Mouse (Mus musculus) retina, adult 2 months (tissue): ENCODE data around the gene Neurl1a.

Experiments used
- DNase-seq: peaks from one replicate; pipeline ENCODE4 v3.0.0-alpha.2; 2012; ENCODE audit warnings: low read depth, low spot score

Gene Neurl1a

DNA sequence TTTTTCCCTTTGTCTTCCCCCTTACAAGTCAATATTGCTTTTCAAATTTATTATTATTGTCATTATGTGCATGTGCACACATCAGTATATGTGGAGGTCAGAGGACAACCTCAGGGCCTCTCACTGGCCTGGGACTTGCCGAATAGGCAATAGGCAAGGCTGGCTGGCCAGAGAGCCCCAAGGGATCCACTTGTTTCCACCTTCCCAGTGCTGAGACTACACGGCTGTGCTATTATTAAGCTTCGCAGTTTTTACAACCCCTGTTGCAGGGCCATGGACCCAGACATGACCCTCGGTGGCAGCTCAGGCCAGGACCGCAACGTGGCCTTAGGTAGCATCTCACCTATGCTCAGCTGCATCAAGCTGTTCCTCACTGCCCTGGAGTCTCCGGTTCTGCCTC lies 33.8 kb downstream of the Neurl1a start:
- no peak for DNase-seq

DNA sequence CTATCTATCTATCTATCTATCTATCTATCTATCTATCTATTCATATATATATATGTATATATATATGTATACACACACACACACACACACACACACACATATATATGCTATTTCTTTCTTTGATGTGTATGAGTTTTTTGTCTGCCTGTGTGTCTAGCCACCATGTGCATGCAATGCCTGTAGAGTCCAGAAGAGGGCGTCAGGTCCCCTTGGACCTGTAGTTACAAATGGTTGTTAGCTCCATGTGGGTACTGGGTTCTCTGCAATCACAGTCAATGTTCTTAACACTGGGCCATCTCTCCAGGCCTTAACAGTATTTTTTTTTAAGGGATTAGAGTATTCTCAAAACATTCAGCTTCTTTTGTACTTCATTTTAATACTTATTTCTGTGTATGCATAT lies 34.9 kb downstream of the Neurl1a start:
- no peak for DNase-seq

DNA sequence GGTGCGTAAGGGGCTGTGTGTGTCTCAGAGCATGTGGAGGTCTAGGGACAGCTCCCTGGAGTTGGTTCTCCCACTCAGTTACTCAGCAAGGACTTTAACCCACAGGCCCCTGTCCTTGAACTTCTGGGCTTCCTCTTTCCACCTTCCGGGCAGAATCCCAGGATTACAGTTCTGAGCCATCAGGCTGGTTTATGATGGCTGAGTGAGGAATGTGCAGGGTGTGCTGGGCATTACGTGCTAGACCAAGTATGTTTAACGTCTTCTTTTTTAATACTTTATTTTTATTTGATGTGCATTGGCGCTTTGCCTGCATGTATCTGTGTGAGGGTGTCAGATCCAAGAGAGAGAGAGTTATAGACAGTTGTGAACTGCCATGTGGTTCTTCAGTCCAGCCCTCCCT lies 38.1 kb downstream of the Neurl1a start:
- DNase-seq = no peak

DNA sequence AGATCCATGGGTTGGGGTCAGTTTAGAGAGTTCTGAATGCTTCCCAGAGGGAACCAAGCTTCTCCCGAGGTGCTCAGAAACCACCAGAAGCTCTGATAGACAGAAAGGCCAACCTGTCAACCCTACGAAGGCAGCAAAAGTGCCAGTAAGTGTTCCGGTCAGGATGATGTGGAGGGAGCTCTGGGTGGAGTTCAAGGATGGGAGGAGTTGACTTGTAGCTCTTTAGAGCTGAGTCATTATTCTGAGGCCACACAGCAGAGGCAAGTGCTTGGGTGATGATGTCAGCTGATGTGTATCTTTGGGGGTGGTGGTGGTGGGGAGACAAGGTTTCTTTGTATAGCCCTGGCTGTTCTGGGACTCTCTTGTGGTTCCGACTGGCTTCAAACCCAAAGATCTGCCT lies 41.0 kb downstream of the Neurl1a start:
- DNase-seq = no peak

DNA sequence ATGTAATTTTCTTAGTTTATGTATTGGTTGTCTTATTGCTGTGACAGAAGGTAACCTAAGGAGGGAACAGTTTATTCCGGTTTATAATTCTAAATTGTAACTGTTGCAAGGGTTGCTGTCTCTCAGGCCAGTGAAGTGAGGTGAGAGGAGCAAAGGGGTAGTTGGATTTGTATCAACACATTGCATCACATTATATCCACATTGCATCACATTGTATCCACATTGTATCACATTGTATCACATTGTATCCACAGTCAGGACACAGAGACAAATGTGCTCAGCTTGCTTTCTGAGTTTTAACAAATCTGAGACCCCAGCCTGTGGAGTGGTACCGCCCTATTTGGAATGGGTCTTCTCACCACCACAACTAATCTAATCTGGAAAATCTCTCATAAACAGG lies 41.6 kb downstream of the Neurl1a start:
- DNase-seq = no peak

DNA sequence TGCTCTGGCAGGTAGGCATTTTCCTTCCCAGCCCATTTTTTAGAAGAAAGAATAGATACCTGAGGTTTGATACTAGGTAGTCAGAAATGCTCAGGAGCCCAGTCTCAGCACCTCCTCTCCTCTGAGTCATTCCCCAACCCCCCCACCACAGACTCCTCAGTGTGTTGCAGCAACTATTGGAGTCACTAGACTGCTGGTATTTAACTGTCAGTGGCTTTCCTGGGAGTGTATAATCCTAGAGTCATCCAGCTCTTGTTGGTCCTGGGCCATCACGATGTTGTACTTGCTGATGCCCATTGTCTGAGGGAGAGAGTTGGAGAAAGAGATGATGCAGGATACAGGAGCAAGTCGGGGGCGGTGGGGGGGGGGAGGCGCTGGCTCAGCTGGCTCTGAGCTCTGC lies 42.4 kb downstream of the Neurl1a start:
- DNase-seq = no peak

DNA sequence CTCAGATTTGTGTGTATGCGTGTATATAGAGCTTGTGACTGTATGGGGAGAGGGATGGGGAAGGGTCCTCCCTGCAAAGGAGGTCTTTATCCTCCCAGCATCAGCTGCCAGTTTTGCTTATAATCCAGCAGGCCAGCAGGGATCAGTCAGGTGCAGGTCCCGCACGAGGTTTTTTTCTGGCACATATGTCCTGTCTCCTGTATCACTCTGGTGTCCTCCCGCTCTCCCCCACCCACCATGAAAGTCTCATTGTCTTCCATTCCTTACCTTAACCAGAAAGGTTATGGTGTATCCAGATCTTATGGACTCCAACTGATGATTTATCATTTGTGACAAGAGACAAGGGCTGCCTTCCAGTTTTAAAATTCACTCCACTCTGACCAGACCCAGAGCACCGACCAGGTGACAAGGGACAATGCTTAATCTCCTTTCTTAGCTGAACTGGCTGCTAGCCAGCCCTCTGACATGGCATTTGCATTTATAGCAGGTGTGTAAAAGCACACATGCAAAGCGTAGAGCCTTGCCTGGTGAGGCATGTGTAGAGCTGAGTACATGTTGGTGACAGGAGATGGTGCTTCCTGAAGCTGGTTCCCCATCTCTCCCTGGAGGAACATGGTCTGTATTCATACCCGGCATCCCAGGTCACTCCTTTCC lies 43.0 kb downstream of the Neurl1a start:
- DNase-seq = no peak

DNA sequence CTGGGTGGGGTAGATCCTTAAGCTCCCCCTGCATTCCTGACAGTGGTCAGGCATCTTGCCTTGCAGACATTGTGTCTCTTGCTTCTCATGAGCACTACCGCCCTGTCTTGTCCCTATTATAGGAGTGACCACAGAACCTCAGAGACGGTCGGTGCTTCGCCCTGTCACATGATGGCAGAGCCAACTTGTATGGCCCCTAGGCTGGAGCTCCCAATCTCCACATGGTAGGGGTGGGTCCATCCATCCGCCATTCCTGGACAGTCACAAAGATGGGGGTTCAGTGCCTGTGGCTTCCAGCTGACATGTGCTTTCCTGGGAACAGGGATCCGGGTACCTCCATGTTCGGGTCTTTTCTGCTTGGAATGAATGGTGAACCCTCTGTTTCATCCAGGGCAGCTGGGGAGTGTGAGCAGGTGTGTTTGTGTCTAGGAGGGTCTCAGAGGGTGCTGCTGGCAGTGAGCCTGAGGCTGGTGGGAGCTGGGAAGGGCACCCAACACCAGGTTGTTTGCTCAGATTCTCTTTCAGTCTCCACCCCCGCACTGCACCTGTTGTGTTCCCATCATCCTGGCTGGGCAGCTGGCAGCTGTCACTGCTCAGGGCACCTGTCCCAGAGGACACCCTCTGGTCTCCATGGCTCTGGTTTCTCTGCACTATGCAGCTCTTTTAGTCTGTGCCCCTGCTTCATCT lies 43.7 kb downstream of the Neurl1a start:
- DNase-seq = no peak

DNA sequence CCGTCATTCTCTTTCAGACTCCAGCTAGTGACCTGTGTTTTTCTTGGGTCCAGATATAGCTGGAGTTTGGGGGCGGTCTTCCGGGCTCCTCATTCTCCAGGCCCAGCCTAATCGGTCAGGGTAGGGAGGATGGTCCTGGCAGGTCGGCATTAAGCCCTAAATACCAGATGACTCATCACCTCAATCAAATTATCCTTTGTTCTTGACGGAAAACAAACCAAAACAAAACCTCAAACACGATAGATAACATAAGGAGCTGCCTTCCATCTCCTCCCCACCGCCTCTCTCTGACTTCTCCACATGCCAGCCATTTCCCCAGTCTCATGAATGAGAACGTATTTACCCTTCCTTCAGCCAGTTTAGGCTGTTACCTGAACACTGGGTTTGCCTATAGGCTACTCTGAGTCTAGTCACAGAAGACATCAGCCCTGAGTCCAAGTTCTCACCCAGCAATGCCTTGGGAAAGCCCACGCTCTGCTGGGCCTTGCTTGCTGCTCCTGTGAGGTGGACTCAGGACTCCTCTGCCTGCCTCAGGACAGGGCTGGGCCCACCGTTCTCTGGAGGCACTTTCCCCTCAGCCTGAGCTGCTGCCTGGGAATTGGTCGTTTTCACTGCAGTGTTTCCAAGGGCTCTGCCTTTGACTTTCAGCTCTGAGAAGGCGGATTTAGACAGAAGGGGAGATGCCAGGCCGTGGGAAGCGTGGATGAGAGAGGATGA lies 44.4 kb downstream of the Neurl1a start:
- no peak for DNase-seq

DNA sequence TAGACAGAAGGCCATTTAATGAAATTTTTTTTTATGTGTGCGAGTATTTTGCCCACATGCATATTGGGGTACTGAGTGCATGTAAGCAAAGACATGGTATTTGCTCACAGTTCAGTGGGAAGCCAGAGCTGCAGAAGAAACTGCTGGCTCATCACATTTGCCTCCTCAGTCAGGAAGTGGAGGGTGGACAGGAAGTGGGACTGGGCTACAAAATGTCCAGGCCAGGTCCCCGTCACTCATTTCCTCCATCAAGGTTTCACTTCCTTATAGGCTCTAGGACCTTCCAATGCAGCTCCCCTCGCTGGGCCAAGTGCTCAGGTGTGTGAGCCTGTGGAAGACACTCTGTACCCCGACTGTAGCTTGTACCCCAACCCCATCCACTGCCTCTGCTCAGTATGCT lies 46.1 kb downstream of the Neurl1a start:
- no peak for DNase-seq

DNA sequence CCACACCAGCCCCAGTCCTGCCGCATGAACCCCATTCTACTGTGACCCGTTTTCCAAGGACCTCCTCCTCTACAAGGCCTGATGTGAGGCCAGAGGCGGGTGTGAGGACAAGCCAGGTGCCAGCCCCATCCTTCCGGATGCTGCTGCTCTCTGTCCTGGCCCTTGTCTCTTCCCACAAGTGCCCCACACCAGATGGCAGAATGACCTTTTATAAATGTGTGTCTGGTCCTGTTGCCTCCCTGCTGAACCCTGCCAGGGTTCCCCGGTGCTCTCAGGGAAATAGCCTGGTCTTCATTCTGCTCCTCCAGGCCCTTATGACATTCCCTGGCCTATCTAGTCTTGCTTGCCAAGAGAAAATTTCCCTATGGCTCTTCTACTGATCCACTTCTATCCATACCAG lies 47.2 kb downstream of the Neurl1a start:
- no peak for DNase-seq

DNA sequence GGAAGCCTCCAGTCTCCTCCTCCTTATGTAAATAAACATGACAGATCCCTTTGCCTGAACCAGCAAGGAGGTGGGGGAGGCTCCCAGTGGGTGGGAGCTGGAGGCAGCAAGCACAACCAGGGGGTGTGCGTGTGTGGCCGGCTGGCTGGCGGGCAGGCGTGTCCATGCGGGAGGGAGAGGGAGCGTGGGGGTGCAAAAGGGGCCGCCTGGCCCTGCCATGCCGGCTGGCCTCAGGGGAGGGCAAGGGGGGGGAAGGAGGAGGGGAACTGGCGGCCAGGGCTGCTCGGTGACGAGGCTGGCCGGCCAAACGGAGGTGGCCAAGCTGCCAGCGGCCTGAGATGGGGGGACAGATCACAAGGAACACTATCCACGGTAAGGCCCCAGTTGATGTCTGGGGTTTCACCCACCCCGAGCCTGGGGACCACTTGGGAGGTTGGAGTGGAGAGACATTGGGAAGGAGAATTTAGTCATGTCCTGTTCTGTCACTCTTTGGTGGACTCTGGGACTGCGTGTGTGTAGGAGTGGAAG lies 50.2 kb downstream of the Neurl1a start:
- no peak for DNase-seq

DNA sequence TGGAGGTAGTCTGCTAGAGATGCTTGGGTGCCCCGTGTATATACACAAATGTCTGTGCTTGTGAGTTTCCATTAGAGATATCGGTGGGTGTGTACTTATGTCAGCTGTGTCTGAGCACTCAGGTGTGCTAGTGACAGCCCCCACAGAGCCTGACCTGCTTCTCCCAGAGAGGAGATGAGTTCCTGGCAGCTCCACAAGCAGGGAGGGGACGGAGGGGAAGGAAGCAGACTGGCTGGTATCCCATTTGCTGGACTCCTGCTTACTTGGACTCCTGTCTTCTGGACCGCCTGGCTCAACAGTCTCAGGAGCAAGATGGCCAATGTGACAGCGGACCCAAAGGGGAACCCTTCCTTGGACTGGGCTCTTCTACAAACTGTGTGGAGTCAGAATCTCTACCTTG lies 50.8 kb downstream of the Neurl1a start:
- no peak for DNase-seq

DNA sequence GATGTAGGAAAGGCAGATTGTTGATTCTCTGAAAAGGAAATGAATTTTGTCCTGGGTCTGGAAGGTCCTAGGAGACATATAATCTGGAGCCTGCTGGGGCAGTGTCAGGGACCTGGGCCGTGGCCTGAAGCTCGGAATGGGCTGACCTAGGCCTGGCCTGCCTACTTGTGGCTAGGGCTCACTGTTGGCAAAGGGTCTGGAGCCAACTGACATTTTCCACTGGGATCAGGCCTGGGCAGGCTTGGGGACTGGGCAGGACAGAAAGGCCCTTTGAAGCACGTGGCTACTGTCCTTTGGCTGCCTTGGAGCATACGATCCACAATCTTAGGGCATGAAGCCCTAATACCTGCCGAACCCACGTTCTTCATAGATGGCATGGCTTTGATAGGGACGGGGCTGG lies 51.5 kb downstream of the Neurl1a start:
- DNase-seq = no peak

DNA sequence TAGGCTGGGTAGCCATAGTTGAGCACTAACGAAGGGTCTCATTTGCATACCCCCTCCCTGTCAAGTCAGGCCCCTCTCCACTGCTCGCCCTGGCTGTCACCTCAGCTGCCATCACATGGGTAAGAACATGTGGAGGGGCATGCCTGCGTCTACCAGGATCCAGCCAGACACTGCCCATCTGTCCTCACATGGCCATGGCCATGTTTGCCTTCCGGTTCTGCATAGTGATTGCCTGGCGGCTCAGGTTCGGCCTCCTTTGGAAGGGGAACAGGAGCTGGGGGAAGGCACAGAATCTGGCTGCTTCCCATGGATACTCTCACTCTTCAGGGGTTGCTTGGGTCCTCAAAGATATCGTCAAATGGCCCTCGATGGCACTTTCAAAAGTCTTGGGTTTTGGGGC lies 52.1 kb downstream of the Neurl1a start:
- no peak for DNase-seq

DNA sequence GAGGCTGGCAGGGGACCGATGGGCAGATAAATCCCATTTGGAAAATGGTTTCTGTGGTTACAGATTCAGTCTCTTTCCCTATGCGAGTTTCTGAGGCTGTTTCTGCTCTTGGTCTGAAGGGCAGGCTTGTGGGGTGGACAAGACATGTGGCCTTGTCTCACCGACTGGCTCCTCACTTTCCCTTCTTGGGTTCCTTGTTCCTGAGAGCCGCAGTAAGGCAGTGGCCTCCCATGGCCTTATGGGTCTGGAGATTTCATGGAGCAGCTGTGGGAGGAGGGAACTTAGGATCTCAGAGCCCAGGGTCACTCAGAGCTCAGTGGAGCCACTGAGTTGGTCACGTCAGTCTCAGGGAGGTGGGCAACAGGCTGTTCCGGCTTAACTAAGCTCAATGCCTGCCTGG lies 52.8 kb downstream of the Neurl1a start:
- DNase-seq = no peak

DNA sequence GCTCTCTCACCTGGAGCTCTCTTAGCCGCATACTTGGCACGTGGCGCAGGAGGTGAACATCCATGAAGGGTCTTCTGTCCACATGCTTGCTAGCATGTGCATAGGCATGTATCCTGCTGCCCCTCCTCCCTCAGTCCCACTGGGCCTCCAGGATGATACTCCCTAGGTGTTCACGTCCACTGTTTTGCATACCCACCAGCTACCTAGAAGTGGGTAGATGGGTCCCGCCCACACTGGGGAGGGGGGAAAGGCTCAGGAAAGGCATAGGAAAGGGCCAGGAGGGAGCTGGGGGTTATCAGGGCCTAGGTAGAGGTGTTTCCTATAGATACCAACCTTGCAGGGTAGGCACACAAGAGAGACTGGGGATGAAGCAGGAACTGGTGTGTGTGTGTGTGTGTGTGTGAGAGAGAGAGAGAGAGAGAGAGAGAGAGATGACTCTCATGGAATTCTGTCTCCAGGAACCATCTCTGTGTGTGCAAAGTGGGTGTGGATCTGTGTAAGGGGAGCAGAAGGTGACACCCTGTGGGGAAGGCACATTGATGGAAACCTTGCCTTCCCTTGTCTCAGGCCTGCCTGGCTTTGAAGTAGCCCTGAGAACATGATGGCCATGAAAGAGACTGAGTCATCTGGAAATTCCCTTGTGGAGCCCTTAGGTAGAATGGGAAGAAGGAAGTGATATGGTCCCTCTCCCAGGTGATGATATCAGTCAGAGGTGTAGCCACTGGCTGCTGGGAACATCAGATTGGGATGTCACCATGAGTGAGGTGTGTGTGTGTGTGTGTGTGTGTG lies 53.7 kb downstream of the Neurl1a start:
- no peak for DNase-seq

DNA sequence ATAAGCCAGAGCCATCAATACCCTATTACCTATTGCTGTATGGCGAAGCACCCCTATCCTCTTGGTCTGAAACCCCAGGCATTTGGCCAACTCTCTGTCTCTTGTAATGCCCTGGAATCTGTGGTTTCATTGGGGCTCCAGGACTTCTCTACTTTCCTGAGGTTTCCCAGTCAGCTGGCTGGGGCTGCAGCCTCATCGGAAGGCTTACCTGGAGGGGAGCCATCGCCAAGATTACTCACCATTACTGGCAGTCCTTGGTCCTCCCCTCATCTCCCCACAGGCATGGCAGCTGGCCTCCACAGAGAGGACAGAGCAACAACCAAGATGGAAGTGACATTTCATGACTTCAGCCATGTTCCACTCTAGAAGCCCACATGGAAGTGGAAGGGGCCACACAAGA lies 54.5 kb downstream of the Neurl1a start:
- DNase-seq = no peak

DNA sequence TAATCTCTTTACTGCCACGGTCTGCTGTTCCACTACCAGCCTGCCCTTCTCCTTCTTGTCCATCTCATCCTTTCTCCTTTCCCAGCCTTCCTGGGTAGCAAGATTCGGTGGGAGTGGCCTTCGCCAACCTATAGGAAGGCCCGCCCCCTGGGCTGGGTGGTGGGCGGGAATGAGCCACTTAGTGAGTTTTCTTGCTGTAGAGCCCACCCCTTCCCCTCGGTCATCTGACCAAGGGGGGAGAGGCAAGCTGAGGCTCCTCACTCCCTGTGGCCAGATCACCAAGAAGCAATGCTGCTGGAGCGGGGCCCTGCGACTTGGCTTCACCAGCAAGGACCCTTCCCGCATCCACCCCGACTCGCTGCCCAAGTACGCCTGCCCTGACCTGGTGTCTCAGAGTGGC lies 61.5 kb downstream of the Neurl1a start:
- DNase-seq = no peak

DNA sequence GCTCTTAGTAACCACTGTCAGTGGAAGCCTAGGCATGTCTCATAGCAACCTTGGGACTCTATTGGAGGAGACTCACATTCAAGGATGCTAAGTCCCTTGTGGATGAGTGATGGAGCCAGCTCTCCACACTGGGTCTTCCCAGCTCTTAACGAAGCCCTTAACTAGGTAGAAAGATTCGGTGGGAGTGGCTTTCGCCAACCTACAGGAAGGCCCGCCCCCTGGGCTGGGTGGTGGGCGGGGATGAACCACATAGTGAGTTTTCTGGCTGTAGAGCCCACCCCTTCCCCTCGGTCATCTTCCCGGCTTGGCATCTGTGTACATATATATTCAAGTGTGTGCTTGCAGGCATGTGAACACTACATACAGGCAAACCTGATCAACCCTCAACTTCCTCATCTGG lies 62.3 kb downstream of the Neurl1a start:
- DNase-seq = no peak

DNA sequence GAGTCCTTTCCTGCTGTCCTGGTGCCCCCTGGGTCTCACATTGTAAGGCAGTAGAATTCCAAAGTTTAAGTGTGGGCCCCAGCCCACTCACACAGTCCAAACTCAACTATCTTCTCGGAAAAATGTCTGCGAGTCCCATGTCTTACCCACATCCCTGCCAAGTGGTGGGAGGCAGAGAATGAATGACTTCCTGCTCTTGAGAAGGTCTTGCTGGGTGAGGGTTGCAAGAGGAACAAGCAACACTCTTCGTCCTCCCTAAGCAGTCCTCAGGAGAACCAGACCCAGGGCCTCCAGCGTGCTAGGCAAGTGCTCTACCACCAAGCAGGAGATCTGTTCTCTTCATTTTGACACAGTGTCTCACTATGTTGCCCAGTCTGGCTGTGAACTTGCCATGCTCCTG lies 63.6 kb downstream of the Neurl1a start:
- no peak for DNase-seq

DNA sequence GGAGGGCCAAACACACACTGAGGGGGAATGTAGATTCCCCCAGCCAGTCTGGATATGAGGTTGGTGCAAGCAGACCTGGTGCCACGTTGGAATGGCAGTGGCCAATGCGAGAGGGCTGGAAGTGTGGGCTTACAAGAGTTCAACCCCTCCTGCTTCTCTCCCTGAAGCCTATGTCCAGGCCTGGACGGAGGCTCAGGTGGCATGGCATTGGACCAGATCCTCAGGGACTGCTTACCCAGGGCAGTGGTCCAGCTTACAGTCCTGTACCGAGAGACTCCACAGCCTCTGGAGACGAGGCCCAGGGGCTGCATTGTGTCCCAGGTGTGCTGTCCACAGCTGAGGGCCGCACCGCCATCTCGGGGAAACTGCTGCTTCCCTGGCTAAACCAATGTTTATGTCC lies 66.9 kb downstream of the Neurl1a start:
- DNase-seq = no peak
